In genomic region chr9:88482230-88482828, GRCm38 (mm10) we compare ENCODE assay signal across 8 mouse cellular contexts. TPM values are rescaled to one million over a fixed set of nuclear protein-coding genes. Genes with fewer than 3 reads are reported as not detected.
A peak's percentile ranks its signal among the peaks of the same experiment; 100 is the strongest.
DNase-seq lines count a peak whose midpoint lies in the region; ATAC-seq lines count a peak whose summit lies in the region.
"Not testable (repeated sequence)": the region's sequence is repeated elsewhere in the genome, so short reads cannot be mapped to it uniquely, and the experiment has no call there.

TSS of gene Syncrip (minus strand) at chr9:88482574.

- ATAC-seq in inflammation-experienced regulatory T-cells, adult 6 months, result peak; percentile 84
- ATAC-seq in megakaryocyte-erythroid progenitor cell, adult 5-6 weeks (replicated peaks; ENCODE audit: low FRiP score, low TSS enrichment, poor library complexity, severe bottlenecking), result peak; percentile 83

- peak; percentile 92 for DNase-seq in adipocyte (ENCODE audit: low spot score)
- DNase-seq in embryo, embryonic 10 days (ENCODE audit: low spot score), result peak; percentile 92
- peak; percentile 94 for DNase-seq in gastrocnemius, postnatal 14 days
- DNase-seq in left cerebral cortex, postnatal 10 days (ENCODE audit: extremely low spot score in 1 of 2, low spot score in 2 of 2), result peak; percentile 86 to 95
- DNase-seq in right cerebral cortex, postnatal 25 days, result peak; percentile 91
- peak; percentile 92 to 94 for DNase-seq in urinary bladder, postnatal 4 days (ENCODE audit: low spot score in 2 of 2)

- intact Hi-C loops in gastrocnemius, postnatal 14 days (cut with DNase I; ENCODE audit: low total_unique reads), result not testable (repeated sequence)
- intact Hi-C loops in left cerebral cortex, postnatal 10 days (cut with DNase I), result loop anchor here (2.0 kb wide), 1 partner anchor 40 kb away; no protein-coding TSS in a partner anchor

RNA-seq across cellular contexts. Expression of gene Syncrip, which starts in this region (rescaled TPM):
- 10 to 100 TPM; 43.7 to 56.5 TPM for total RNA-seq in gastrocnemius, postnatal 14 days (2021)
- 100 to 1,000 TPM; 101 to 143 (median 101) TPM for polyA plus RNA-seq in inflammation-experienced regulatory T-cells, adult 6 months (2017; shearing (Covaris generic))
- 10 to 100 TPM; 85.5 to 93.1 TPM for total RNA-seq in left cerebral cortex, postnatal 10 days (2021)
- total RNA-seq in megakaryocyte-erythroid progenitor cell, adult 5-6 weeks (2014; fragmentation: Nextera tagmentation), result 201 and 242 TPM in 2 replicates
- 352 and 418 TPM in 2 replicates for total RNA-seq in megakaryocyte-erythroid progenitor cell, adult 5-6 weeks (2017)

Comparison
In these comparisons a context has a peak if more than half of its experiments do, and no peak if none do; other contexts are left out.
1. Peak in every context shown above with its lines: DNase-seq and ATAC-seq.